Mouse (Mus musculus): ENCODE measurements around the gene C1qtnf5. TPM values are rescaled to one million over a fixed set of nuclear protein-coding genes. Genes with fewer than 3 reads are reported as not detected.
A peak's percentile ranks its signal among the peaks of the same experiment; 100 is the strongest.

Gene C1qtnf5
- total RNA-seq, 2 experiments from 2014 or later = 8.5 to 9.7 TPM

DNA sequence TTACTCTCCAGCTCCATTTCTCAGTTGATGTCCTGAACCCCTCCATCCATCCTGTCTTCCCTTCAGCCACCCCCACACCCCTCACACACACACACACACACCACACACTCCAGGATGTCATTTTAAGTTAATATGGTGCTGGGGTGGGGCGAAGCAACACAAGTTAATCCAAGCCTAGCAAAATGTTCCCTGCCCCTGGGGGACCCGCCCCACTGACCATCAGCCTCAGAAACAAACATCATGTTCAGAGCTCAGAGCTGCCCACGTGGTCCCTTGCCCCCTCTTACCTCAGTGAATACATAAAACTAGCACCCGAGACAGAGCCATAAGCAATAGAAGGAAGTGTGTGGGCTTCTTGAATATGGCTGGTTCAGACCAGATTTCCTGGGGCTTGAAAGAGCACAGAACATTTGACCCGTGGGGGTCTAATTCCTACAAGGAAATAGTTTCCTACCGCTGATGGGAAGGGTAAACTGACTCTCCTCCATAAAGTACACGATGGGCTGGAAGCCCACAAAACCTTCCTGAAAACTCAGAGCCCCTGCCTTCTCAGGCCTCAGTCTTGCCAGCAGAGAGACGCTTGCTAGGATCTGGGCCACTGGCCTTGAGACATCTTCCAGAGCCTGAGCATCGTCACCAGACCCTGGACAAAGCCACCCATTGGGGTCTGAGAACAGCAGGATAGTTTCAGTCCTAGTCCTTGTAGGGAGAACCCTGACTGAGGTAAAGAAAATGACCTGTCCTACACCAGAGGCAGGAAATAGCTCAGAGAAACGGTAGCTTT lies 26.9 kb upstream of the C1qtnf5 start:
- DNase-seq = no peak

DNA sequence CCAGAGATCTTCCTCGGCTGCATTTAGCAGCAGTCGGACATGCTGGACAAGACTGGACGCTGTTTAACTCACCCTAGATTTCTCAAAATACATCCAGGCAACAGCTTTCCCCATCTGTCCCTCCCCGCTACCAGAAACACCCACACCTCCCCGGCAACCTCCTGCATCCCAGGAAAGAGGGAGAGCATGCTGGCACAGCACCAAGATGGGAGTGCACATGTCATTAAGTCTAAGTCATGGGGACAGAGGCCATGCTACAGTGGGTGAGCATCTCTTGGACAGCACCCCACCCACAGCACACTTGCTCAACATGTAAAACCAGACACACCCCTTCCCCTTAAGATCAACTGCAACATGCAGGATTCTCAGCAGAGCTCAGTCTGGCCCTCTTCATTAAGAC lies 26.1 kb upstream of the C1qtnf5 start:
- DNase-seq = peak; percentile 68

DNA sequence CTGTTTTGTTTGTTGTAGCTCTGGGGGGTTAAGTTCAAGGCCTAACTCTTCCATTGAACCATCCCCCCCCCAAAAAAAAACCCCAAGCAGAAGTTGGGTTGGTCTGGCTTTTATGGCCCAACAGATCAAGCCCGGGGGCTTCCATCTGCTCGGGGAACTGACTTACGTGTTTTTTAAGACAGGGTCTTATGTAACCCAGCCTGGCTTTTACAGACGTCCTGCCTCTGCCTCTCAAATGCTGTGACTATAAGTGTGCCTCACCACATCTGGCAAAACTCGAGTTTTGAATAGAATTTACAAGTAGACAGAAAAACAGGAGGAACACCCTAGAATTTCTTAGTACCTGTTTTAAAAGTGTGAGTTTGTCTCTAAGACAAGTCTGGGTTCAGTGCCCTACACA lies 25.5 kb upstream of the C1qtnf5 start:
- no peak for DNase-seq

DNA sequence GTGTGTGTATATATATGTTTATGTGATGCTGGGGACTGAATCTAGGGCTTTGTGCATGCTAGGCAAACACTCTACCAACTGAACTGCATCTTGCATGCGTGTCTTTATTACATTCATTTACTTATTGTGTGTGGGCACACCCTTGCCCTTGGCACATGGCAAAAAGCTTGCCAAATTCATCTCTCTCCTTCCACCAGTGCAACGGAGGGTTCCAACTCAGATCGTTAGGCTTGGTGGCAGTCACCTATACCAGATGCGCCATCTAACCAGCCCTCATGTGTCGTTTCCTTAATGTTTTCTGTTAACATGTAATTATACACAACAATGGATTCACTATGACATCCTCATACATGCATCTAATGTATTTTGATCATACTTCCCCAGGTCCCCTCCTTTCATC lies 24.8 kb upstream of the C1qtnf5 start:
- DNase-seq = no peak

DNA sequence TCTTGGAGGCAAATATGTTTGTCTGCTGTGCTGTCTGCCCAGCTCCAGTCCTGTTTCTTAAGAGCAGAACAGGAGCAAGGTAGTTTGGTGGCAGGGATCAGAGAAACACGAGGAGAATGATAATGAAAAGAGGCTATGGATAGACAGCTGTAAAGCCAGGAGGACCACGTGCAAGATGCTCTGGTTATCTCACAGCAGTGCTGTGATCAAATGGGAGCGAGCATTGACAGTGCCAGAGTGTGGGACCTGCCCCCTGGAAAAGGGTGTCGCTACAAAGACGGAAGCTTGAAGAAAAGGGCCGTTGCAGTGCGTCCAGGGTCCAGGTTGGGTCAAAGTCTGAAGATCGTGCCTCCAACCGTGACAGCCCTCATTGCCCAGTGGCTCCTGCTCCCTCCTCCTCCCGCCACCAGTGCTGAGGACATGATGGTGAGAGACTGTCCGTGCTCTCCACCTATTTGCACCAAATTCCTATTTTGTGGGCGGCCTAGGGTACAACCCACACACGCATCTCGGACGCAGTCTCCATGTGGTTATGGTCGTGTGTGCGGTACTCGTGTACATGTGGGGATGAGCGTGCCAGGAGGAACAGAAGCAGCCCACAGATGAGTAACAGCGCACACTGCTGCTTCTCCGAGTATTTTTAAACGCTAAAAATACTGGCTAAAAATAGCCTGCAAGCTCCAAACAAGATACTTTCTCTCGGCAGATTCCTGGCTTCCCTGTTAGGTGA lies 23.5 kb upstream of the C1qtnf5 start:
- no peak for DNase-seq

DNA sequence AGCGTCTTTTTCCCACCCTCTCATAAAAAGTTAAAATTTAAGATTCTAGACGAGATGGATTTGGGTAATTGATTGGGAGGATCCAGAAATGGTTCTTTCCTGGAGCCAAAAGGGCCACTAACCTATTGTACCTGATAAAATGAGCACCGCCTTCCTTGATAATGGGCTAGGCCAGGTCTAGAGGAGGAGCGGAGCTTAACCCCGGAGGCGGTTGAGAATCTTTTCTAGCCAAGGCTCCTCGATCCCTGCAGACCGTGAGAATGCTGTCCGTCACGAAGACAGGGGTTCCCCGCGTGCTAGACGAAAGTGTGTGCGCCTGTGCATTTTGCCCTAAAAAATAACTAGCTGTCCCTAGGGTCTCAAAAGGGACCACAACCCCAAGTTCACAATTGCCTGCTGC lies 22.8 kb upstream of the C1qtnf5 start:
- no peak for DNase-seq

DNA sequence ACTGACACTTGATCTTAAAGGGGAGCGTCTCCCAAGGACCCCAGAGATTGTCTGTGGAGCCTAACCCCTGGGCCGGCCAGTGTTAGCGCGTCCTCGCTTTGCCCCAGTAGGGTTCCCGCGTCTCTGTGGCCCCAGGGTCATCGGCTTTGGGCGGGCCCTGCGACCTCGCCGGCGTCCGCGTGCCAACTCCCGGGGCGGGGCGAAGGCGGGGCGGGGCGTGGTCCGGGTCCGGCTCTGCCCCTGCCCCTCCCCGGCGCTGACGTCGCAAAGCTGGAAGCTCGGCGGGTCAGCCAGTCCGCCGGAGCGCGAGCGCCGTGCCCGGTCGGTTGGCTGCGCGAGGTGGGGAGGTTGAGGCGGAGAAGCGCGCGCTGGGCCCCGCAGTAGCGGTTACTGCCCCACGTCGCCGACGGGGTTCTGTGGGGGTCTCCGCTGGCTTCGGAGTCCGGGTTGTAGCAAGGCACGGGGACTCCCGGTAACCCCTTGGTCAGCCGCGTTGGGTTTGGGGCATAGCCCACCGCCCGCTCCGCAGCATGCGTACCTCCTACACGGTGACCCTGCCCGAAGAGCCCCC lies 22.3 kb upstream of the C1qtnf5 start:
- DNase-seq = peak; percentile 96

DNA sequence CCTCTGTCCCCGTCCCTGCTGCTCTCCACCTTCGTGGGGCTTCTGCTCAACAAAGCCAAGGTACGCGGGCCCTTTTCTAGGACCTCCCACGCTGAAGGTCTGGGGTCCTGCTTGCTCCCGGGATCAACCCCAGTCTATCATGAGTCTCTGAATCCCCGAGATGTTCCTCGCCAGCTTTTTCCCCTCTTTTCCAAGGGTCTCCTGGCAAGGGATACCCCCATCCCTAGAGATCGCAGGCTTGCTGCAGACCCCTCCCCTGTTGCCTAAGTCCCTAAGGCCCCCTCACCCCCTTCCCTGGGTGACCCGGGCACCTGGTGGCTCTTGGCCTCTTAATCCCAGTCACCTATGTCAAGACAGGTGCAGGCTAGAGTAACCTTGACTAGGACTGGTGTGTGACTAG lies 21.8 kb upstream of the C1qtnf5 start:
- no peak for DNase-seq

DNA sequence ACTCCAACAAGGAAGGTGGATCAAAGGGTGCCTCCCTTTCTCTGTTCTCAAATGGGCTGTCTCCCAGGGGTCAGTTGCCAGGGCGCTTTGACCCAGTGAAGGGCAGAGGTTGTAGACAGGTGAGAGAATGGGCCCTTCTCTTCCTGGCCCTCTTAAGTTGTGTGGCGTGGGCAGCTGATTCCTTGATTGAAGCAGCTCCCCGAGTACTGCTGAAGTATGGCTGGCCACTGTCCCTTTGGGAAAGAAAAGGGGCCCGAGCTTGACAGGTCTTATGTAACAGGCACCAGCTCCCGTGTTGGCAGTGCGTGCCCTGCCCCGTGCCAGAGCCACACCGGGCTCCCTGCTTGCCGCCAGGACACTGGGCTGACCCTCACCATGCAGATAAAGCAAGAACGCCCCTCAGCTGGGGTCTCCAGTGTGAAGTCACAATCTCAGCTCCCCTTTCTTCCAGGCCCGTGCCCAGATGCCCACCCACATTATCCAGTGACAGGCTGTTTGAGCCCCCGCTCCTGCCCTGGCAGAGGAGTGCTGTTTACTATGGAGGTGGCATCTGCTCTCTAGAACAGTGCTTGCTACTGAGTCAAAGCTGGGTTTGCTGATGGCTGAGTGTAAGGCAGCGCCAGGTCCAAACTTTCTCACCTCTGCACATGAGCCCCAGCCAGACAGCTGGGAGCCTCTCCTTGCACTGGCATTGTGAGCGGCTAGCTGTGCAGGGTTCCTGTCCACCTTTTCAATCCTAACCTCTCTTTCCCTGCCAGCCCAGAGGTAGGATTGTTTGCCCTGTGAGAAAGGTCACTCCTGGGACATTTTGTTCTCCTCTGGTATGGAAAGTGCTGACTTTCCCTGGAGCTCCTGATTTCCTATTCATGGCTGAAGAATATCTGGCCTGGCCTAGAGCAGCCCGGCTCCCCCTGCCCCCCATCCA lies 21.0 kb upstream of the C1qtnf5 start:
- DNase-seq = peak; percentile 72

DNA sequence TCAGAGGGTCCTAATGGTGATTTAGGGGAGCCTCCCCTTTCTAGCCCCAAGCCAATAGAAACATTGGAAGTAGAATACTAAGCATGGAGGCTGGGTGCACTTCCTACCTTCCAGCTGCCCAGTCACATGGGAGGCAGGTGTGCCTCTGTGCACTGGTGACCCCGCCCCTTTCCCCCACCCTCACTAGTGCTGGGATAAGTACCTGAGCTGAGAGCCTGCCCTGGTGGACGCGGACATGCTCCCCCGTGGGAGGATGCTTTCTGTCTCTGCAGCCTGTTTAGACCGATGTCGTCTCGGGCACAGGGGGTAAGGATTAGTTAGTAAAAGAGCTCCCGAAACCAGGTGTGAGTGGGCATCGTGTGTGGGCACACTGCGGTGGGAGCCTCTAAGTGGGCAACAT lies 20.1 kb upstream of the C1qtnf5 start:
- DNase-seq = no peak

DNA sequence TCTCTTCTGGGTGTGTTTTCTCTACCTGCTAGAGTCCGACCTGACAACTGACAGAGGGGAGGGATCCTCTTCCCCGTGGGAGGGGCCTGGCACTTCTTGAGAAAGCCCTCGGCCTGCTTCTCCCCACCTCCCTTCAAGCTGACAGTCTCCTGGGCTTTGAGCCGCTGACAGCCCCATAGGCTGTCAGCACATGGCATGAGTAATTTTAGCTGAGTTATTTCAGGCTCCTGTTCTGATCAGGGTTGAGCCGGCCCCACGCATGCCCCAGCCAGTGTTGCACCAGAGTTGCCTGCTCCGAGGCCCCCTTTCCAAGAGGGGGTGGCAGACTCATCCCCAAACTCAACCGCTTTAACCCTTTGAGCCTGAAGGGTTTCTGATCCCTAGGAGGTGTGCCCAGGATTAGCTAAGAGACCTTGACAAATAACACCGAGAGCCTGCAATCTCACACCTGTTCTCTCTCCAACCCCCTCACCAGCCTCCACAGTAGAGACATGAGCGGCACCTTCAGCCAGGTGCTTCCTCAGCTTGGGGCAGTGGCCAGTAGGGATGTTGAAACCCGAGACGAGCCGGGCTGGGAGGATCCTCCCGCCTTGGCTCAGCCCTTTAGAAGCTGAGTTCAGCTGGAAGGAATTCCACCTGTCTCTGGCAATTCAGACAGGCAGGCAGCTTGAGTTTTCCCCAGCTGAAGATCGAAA lies 19.1 kb upstream of the C1qtnf5 start:
- peak; percentile 71 for DNase-seq

DNA sequence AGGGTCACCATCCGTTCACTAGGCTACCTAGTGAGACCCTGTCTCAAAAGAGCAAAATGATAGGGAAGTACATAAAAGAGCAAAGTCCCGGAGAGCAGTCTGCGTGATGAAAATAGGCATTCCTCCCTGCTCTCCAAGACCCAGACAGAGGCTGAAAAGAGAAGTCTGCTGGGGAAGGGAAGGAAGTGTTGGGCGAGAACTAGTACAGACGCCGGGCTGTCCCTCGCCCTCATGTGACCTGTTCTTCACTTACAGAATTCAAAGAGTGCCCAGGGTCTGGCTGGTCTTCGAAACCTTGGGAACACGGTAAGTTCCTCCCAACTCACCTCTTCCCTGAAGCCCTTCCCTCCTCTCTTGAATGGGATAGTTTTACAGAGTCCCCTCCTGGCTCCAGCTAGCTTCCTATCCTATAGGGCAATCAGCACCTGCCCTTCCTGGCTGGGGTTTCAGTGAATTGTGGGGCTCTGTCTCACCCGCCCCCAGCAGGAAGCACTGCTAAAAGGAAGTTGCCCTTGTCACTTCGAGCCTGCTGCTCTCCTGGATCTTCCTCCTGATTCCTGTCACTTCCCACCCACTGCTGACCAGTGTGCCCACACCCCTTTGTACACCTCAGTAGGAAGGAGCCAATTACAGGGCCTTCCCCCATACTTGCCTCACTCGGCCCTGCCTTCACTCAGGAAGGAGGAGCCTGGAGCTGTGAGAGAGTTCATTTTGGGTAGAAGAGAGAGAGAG lies 18.0 kb upstream of the C1qtnf5 start:
- no peak for DNase-seq

DNA sequence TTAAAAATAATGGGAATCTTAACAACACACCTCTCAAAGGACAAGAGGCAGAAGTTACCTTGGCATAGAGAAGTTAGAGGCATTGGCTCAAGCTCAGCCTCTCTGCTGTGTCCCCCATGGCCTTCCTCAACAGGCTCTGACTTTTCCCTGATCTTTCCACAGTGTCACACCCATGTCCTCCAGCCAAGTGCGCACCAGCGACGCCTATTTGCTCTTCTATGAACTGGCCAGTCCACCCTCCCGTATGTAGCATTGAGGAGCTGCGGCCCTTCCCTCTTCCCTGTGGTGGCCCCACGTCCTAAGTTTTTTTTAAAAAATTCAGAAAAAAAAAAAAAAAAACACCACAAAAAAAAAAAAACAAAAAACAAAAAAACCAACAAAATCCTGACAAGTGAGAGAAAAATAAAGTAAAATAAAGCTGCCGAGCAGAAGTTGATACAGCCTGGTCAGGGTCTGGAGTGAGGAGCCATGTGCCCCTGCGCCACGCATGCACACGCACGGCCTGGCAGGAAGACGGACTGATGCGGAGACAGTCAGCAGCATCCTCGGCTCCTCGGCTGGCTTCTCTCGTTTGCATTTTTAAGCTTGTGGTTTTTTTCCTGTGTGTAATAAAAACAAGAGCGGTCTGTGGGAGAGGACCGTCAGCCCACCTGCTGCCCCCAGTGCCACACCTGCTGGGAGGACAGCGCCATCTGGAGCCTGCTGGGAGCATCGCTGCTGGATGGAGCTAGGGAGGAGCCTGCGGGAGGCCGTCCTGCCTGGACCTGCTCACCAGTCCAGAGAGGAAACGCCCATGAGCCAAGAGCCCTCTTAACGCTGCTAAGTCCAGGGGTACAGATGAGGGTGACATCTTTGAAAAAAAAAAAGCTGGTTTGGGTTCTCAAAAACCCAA lies 13.2 kb upstream of the C1qtnf5 start:
- DNase-seq = peak; percentile 93

DNA sequence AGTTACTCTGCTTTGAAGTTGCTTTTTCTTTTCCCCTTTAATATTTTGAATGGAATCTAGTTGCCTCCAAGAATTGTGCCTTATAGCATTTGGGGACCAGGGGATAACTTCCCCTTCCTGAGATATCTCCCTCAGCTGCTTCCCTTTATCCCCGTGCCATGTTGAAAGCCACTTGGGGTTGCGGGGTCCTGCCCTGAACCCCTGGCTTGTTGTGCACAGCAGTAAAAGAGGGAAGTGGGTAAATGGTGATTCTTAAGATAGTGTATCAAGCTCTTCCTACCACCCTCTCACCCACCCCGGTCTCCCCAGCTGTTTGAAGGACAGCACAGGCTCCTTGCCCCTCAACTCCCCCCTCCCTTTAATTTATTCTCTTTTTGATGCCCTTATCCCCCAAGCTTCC lies 12.3 kb upstream of the C1qtnf5 start:
- no peak for DNase-seq

DNA sequence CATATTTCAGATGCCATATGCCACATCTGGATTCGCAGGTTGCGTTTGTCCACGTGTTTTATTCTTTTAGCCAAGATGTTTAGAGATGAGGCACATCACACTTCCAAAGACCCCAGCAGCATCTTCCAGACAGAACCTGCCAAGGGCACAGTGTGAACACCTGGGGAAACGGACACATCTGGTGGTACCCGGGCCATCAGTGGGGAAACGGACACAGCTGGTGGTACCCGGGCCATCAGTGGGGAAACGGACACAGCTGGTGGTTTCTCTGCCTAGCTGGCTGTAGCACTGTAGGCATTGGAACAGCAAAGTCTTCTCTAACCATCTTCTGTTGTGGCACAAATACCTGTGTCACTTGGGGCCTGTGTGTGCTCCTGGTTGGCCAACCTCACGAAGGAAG lies 11.3 kb upstream of the C1qtnf5 start:
- no peak for DNase-seq

DNA sequence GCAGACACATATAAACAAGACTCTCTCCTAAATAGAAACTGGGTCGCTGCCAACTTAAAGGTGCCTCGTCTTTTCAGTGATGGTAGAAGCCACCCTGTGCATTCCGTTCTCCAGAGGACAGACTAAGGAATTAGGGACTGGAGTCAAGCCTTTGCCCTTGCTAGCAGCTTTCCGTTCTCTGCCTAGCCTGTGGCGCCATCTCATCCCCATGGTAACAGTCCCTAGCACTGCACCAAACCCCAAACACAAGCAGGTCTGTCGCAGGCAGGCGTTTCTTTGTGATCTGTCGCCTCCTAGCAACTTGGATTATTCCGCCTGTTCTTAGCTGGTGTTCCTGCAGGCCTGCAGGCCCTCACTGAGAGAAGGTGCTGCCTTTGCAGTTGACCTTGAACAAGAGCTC lies 10.5 kb upstream of the C1qtnf5 start:
- peak; percentile 57 for DNase-seq

DNA sequence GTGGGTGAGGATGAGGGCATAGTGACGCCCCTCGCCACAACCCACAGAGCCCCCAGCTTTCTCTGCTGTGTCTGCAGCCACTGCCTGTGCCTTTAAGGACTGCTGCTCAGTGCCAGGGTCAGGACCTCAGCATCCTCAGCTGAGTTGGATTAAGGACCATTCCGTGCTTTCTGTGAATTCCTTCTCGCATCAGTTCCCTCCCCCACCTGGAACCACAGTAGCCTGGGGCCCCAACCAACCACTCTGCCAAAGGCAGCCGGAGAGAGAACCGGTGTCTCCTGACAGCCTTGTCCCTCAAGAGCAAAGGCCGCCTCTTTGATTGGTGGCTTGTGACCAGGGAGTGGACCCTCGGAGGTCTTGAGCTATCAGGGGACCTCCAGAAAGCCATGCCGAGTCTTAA lies 5.6 kb upstream of the C1qtnf5 start, which contains the start of gene Mfrp:
Gene Mfrp, plus strand, starts transcription at position 240 of the 400 bp plus-strand sequence.
- DNase-seq = no peak

DNA sequence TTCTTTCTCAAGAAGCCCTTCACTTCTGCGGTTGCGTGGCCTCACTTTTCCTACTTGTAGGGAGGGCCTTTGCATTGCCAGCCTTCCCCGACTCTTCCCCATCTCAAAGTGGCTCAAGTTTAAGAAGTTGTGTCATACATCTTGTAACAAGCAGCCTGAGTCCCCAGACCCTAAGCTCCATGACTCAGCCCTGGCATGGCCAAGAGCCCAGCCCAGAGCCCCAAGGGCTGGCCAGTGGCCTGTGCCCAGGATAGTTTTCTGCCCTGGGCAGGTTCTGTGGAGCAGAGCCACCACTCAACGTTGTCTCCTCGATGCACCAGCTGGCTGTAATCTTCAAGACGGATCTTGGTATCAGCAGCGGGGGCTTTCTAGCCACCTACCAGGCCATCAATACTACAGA lies 2.2 kb upstream of the C1qtnf5 start:
- no peak for DNase-seq

DNA sequence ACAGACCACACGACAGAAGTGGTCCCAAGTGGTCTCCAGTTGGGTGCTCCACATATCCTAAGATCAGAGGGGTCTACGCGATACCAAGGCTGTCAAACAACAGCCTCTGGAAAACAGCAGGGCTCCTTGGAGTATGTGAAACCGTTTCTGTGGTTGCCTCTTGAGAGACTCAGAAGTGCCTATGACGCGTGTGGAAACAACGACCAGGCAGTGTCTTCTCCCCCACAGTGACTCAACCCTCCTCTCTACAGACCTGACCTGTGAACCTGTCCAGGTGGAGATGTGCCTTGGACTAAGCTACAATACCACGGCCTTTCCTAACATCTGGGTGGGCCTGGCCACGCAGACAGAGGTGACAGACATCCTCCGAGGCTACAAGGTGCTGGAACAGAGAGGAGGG lies 1.3 kb upstream of the C1qtnf5 start:
- DNase-seq = no peak

DNA sequence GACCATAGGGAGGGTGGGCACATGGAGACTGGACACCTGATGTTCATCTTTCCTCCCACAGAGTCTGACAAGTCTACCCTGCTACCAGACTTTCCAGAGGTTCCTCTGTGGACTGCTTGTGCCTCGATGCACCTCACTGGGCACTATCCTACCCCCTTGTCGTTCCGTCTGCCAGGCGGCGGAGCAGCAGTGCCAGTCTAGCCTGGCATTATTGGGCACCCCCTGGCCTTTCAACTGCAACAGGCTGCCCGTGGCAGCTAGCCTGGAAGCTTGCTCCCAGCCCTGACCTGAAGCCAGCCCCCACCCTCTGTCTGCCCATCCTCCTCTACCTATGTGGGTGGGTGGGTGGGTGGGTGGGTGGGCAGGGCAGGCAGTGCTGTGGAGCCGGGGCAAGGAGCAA lies 863 bp upstream of the C1qtnf5 start:
- DNase-seq = no peak

All from heart, postnatal 4 days (tissue).